8 mouse cellular contexts compared by ENCODE assay signal in the genomic region with DNA sequence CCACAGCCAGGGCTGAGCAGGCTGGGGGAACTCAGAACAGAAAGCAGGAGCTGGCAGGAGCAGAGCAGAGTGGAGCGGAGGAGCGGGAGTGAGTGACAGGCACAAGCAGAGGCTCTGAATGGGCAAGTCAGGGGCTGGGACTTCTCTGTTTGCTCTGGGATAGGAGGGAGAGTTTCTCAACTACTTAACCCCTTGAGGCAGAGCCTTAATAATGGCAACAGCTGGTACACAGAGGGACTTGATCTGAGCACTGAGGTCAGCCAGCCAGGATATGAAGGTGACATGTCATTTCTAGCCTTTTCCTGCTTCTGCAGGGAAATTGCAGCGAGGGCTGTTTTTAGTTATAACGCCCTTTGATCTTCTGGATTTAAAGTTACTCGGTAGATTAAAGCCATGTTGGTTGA.
DNase-seq lines count a peak whose midpoint lies in the region; ATAC-seq lines count a peak whose summit lies in the region.

No protein-coding gene starts in this region.

- H3K9me3 ChIP-seq in forebrain, embryonic 16.5 days (ENCODE audit: control insufficient read depth, low read length) = no peaks in the 10 kb centered on the region
- H3K9me3 ChIP-seq in stomach, embryonic 14.5 days (ENCODE audit: control insufficient read depth, low read depth, low read length) = no peaks in the 10 kb centered on the region

- H3K27me3 ChIP-seq in forebrain, embryonic 16.5 days (replicated peaks; ENCODE audit: control insufficient read depth, insufficient read depth, low read length) = no peaks in the 10 kb centered on the region
- H3K27me3 ChIP-seq in stomach, embryonic 14.5 days (ENCODE audit: control insufficient read depth, insufficient read depth, low read length) = no peaks in the 10 kb centered on the region

- WGBS in forebrain, embryonic 16.5 days = 26% methylated on average over 5 of the region's 5 CpGs
- 9% methylated on average over 5 of the region's 5 CpGs for WGBS in stomach, embryonic 14.5 days

- H3K9ac ChIP-seq in forebrain, embryonic 16.5 days (replicated peaks; ENCODE audit: low read depth, low read length) = no peak overlapping the region
- no peak overlapping the region for H3K9ac ChIP-seq in stomach, embryonic 14.5 days (replicated peaks; ENCODE audit: low read depth, low read length)

- no peak overlapping the region for H3K4me2 ChIP-seq in forebrain, embryonic 16.5 days (ENCODE audit: low read length)
- H3K4me2 ChIP-seq in stomach, embryonic 14.5 days (replicated peaks; ENCODE audit: low read depth, low read length) = peak overlapping the region; percentile 15; the same call in 1 of the 2 replicates

- H3K4me1 ChIP-seq in forebrain, embryonic 16.5 days (replicated peaks; ENCODE audit: control insufficient read depth, insufficient read depth, low read length) = peaks cover 9% of the 10 kb centered on the region
- H3K4me1 ChIP-seq in stomach, embryonic 14.5 days (ENCODE audit: control insufficient read depth, insufficient read depth, low read length) = peaks cover 35% of the 10 kb centered on the region

- DNase-seq in urinary bladder, postnatal 36 days (ENCODE audit: low spot score in 2 of 2) = peak; percentile 17 to 65
- DNase-seq in urinary bladder, postnatal 10 days (ENCODE audit: low spot score) = no peak
- peak; percentile 54 for DNase-seq in heart, postnatal 25 days (ENCODE audit: low spot score)
- DNase-seq in kidney, postnatal 10 days = peak; percentile 74
- DNase-seq in lung, postnatal 4 days = peak; percentile 64 to 81
- no peak for DNase-seq in left cerebral cortex, adult 9 months (ENCODE audit: low spot score in 2 of 2)

- H3K36me3 ChIP-seq in forebrain, embryonic 16.5 days (ENCODE audit: control insufficient read depth, insufficient read depth) = no peaks in the 10 kb centered on the region
- no peaks in the 10 kb centered on the region for H3K36me3 ChIP-seq in stomach, embryonic 14.5 days (ENCODE audit: control insufficient read depth, insufficient read depth, low read length)

- no peak overlapping the region for H3K4me3 ChIP-seq in forebrain, embryonic 16.5 days (replicated peaks; ENCODE audit: low read length)
- no peak overlapping the region; the same call in 1 of the 2 replicates for H3K4me3 ChIP-seq in stomach, embryonic 14.5 days (ENCODE audit: low read depth, low read length)

- ATAC-seq in forebrain, embryonic 16.5 days = peak; percentile 88
- peak; percentile 94 for ATAC-seq in stomach, embryonic 14.5 days (ENCODE audit: insufficient number of reproducible peaks, insufficient read depth, low FRiP score, low read depth)

- intact Hi-C loops in heart, postnatal 25 days (cut with DNase I) = no loop called here

- no peak overlapping the region for H3K27ac ChIP-seq in forebrain, embryonic 16.5 days (ENCODE audit: low read length)
- H3K27ac ChIP-seq in stomach, embryonic 14.5 days (ENCODE audit: low read length) = no peak overlapping the region

Comparison
In these comparisons a context has a peak if more than half of its experiments do, and no peak if none do; other contexts are left out.
1. DNase-seq: peak in urinary bladder, postnatal 36 days (2 of 2), heart, postnatal 25 days (single experiment), kidney, postnatal 10 days (single experiment) and lung, postnatal 4 days (2 of 2); none in urinary bladder, postnatal 10 days (single experiment) and left cerebral cortex, adult 9 months (0 of 2).